Mouse (Mus musculus) lung, embryonic 16.5 days (tissue): ENCODE measurements around the gene Pparg. TPM values are rescaled to one million over a fixed set of nuclear protein-coding genes. Genes with fewer than 3 reads are reported as not detected.

Experiments used
- ATAC-seq: fragments of 200-750 bp; cut with Nextera tagmentation; 2 replicates; pipeline ENCODE4 v1.8.0; 2017; ENCODE audit warnings: low read depth, mild to moderate bottlenecking, moderate library complexity
- H3K27ac ChIP-seq: fragments of 300-500 bp; sonication (generic); 2 replicates; pipeline ENCODE4 v1.5.1; 2014; ENCODE audit warnings: mild to moderate bottlenecking, control low read depth, low read length
- H3K27me3 ChIP-seq: fragments of 300-500 bp; sonication (generic); 2 replicates; pipeline ENCODE4 v1.6.1; 2014; ENCODE audit warnings: low read depth, low read length, mixed read lengths; ENCODE audit not compliant: control insufficient read depth, insufficient read depth
- H3K36me3 ChIP-seq: fragments of 300-500 bp; sonication (generic); 2 replicates; pipeline ENCODE4 v1.6.1; 2014; ENCODE audit warnings: low read length; ENCODE audit not compliant: control insufficient read depth, insufficient read depth
- H3K4me1 ChIP-seq: fragments of 300-500 bp; sonication (generic); replicated peaks from 2 replicates; pipeline ENCODE4 v1.6.1; 2014; ENCODE audit warnings: low read length, mixed read lengths; ENCODE audit not compliant: control insufficient read depth, insufficient read depth
- H3K4me2 ChIP-seq: fragments of 300-500 bp; sonication (generic); 2 replicates; pipeline ENCODE4 v1.6.1; 2014; ENCODE audit warnings: low read depth, low read length, control low read depth
- H3K4me3 ChIP-seq: fragments of 300-500 bp; sonication (generic); 2 replicates; pipeline ENCODE4 v1.5.1; 2014; ENCODE audit warnings: mild to moderate bottlenecking, low read length, control low read depth
- H3K9ac ChIP-seq: fragments of 300-500 bp; sonication (generic); 2 replicates; pipeline ENCODE4 v1.6.1; 2014; ENCODE audit warnings: low read length, control low read depth
- H3K9me3 ChIP-seq: fragments of 300-500 bp; sonication (generic); 2 replicates; pipeline ENCODE4 v1.6.1; 2016; ENCODE audit warnings: low read length; ENCODE audit not compliant: control insufficient read depth
- WGBS: fragments of 180-500 bp; shearing (Covaris S2); extraction: QIAGEN DNeasy Blood & Tissue Kit; methylation state at CpG from one replicate; pipeline ENCODE4 v1.1.7; 2014; 5-methylcytosine and 5-hydroxymethylcytosine counted together
- polyA plus RNA-seq: library from polyadenylated mRNA; unstranded; fragments of >200 nt; fragmentation: Nextera tagmentation; extraction: Ambion mirVana; gene quantifications from 2 replicates; pipeline ENCODE4 v1.2.1, GENCODE M21; 2015

The Pparg gene
- polyA plus RNA-seq, 1 experiment from 2014 or later, result 5.4 TPM

DNA sequence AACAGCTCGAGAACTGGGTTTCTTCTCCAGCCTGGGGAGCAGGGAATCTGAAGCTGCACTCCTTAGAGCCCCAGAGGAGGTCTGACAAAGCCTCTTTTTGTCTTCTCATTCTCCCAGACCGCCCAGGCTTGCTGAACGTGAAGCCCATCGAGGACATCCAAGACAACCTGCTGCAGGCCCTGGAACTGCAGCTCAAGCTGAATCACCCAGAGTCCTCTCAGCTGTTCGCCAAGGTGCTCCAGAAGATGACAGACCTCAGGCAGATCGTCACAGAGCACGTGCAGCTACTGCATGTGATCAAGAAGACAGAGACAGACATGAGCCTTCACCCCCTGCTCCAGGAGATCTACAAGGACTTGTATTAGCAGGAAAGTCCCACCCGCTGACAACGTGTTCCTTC, 129.1 kb downstream of the Pparg start:
- ATAC-seq, result no peak
- H3K27me3 ChIP-seq, result no peaks in the 10 kb centered on the region
- no peaks in the 10 kb centered on the region for H3K36me3 ChIP-seq
- no peak overlapping the region for H3K4me3 ChIP-seq
- H3K4me2 ChIP-seq, result no peak overlapping the region
- H3K9me3 ChIP-seq, result no peaks in the 10 kb centered on the region
- no peak overlapping the region for H3K9ac ChIP-seq
- H3K27ac ChIP-seq, result no peak overlapping the region
- H3K4me1 ChIP-seq, result peaks cover 12% of the 10 kb centered on the region
- 72% methylated on average over 9 of the region's 9 CpGs for WGBS

DNA sequence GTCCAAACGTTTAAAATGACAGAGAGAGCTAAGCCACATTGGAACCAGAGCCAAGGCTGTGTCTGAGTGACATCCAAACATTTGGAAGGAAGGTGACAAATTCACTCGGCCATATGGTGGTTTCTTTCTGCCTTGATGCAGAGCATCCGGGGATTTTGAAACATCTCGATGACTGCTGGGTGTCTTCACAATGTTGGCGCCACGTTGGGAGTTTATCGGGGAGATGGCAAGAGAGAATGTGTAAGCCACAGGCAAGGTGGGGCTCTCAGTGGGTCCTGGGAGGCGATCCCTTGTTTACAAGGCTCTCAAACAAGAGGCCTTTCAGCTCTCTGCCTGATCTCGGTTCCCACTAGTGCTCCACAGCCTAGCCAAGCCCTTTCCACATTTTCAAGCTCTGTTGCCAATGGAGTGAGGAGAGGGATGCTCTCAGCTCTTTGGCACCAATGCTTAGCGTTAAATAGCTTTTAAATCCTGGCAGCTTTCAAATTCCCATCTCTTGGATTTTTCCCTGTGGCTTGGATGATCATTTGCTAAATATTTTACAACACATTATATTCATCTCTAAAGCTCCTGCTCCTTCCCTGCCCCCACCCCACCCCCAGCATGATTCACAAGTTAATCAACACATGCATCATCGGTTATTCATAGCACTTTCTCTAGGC, 132.3 kb downstream of the Pparg start:
- Histone ChIP-seq H3K36me3 (no peaks in the 10 kb centered on the region), H3K4me1 (peaks cover 12% of the 10 kb centered on the region), H3K9ac (no peak overlapping the region), H3K9me3 (no peaks in the 10 kb centered on the region), H3K4me2 (no peak overlapping the region), H3K4me3 (no peak overlapping the region), H3K27me3 (no peaks in the 10 kb centered on the region), H3K27ac (peak overlapping the region; percentile 69)
- ATAC-seq, result peak; percentile 93
- WGBS, result 30% methylated on average over 11 of the region's 11 CpGs

DNA sequence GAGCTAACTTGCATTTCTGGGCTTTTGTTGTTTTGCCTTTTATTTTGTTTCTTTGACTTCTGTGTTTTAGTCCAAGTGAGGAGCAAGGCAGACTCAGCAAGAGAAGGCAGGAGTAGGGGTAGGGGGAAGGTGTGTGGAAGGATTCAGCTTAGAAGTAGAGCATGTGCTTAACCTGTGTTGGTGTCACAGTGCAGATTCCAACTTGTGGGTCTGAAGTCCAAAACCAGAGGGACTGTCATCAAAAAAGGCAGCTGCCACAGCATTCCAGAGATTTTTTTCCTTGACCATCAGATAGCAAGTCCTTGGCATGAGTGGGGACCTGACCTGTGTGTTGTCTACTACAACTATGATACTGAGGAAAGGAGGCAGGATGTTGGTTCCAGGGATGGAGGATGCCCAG, 133.1 kb downstream of the Pparg start:
- no peak overlapping the region for H3K9ac ChIP-seq
- H3K4me2 ChIP-seq, result no peak overlapping the region
- H3K9me3 ChIP-seq, result no peaks in the 10 kb centered on the region
- no peaks in the 10 kb centered on the region for H3K36me3 ChIP-seq
- peak overlapping the region; percentile 69 for H3K27ac ChIP-seq
- peaks cover 12% of the 10 kb centered on the region for H3K4me1 ChIP-seq
- no peak overlapping the region for H3K4me3 ChIP-seq
- H3K27me3 ChIP-seq, result no peaks in the 10 kb centered on the region
- ATAC-seq, result no peak

DNA sequence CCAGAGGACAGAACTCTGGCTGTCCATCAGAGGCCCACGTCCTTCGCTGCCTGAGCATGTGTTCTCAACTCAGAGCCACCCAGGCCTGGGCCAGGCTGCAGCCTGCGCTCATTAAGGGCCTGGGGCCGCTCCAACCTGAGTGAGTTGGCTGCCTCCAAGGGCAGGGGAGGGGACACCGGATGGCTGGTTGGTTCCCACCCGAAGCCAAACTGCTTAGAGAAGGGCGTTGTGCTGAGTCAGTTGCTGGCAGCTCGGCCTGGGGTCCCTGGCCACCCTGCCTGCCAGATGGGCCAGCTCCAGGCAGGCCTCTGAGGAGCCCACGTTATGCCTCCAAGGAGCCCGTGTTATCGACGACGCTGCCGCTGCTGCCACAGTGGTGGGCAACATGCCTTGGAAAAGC, 138.8 kb downstream of the Pparg start:
- no peaks in the 10 kb centered on the region for H3K9me3 ChIP-seq
- ATAC-seq, result peak; percentile 84
- H3K4me2 ChIP-seq, result no peak overlapping the region
- no peaks in the 10 kb centered on the region for H3K27me3 ChIP-seq
- H3K27ac ChIP-seq, result no peak overlapping the region
- WGBS, result 47% methylated on average over 14 of the region's 14 CpGs
- peaks cover 19% of the 10 kb centered on the region; the same call in 1 of the 2 replicates for H3K4me1 ChIP-seq
- H3K4me3 ChIP-seq, result no peak overlapping the region
- H3K36me3 ChIP-seq, result no peaks in the 10 kb centered on the region
- no peak overlapping the region for H3K9ac ChIP-seq

DNA sequence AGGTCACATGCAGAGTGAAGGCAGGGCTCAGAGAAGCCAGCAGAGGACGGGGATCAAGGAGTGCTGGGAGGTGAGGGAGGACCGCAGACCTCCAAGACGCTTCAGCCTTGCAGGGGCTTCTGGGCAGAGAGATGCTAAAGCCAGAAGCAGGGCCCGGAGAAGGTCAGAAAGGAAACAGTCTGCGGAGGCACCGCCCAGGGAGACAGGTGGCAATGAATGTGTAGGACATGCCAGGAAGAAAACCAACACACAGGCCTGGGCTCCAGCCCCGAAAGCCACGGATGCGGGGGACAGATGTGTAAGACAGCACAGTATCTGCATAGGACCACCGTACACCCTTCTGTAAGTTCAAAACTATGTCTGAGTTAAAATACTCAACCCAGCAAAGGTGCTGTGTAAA, 139.5 kb downstream of the Pparg start:
- no peak for ATAC-seq
- H3K4me1 ChIP-seq, result peaks cover 20% of the 10 kb centered on the region; the same call in 1 of the 2 replicates
- 80% methylated on average over 10 of the region's 10 CpGs for WGBS
- H3K9me3 ChIP-seq, result no peaks in the 10 kb centered on the region
- H3K27me3 ChIP-seq, result no peaks in the 10 kb centered on the region
- H3K4me3 ChIP-seq, result no peak overlapping the region
- no peak overlapping the region for H3K9ac ChIP-seq
- no peak overlapping the region for H3K27ac ChIP-seq
- no peak overlapping the region for H3K4me2 ChIP-seq
- no peaks in the 10 kb centered on the region for H3K36me3 ChIP-seq

DNA sequence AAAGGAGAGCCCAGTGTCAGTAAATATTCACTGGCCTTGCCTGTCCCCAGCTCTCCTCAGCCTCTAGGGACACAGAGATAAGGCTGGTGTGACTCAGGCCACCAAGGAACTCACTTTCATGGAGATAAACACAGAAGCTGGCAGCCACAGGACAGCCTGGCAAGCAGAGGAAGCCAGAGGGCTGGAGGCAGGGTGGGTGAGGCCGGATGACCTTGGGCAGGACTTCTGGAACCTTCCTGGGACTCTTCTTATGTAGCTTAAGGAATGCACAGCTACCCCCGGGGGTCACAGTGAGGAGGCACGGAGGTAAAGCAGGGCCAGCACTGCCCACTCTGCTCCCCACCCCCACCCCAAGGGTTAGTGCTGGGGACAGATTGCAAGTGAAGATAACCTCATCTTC, 140.4 kb downstream of the Pparg start:
- no peak for ATAC-seq

DNA sequence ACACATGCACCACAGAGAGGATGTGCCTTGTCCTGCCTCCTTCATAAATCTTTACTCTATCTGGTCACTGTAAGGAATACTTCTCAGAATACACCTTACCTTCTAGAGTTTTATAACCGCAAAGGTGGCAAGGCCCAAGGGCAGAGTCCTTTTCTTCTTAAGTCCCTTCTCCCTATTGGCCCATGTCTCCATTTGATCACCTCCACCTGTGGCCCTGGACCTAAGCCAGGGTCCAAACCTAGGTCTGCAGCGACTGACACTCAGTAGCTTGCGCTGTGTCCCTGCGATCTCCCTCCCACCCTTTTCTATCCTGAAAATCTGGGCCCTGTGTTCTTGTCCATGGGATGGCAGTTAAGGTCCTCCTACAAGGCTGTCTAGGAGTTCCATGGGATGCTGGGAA, 142.3 kb downstream of the Pparg start:
- H3K36me3 ChIP-seq, result no peaks in the 10 kb centered on the region
- H3K9me3 ChIP-seq, result no peaks in the 10 kb centered on the region
- 95% methylated on average over 4 of the region's 4 CpGs for WGBS
- no peak overlapping the region for H3K27ac ChIP-seq
- H3K4me1 ChIP-seq, result peaks cover 20% of the 10 kb centered on the region; the same call in 1 of the 2 replicates
- no peak for ATAC-seq
- no peaks in the 10 kb centered on the region for H3K27me3 ChIP-seq
- H3K4me3 ChIP-seq, result no peak overlapping the region
- H3K9ac ChIP-seq, result no peak overlapping the region
- no peak overlapping the region for H3K4me2 ChIP-seq

More for the DNA sequence above, 140.4 kb downstream of the Pparg start:
- WGBS, result 35% methylated on average over 3 of the region's 3 CpGs
- Histone ChIP-seq H3K9ac (no peak overlapping the region), H3K27ac (no peak overlapping the region), H3K36me3 (no peaks in the 10 kb centered on the region), H3K4me2 (no peak overlapping the region), H3K4me3 (no peak overlapping the region), H3K4me1 (peaks cover 20% of the 10 kb centered on the region; the same call in 1 of the 2 replicates), H3K27me3 (no peaks in the 10 kb centered on the region), H3K9me3 (no peaks in the 10 kb centered on the region)

DNA sequence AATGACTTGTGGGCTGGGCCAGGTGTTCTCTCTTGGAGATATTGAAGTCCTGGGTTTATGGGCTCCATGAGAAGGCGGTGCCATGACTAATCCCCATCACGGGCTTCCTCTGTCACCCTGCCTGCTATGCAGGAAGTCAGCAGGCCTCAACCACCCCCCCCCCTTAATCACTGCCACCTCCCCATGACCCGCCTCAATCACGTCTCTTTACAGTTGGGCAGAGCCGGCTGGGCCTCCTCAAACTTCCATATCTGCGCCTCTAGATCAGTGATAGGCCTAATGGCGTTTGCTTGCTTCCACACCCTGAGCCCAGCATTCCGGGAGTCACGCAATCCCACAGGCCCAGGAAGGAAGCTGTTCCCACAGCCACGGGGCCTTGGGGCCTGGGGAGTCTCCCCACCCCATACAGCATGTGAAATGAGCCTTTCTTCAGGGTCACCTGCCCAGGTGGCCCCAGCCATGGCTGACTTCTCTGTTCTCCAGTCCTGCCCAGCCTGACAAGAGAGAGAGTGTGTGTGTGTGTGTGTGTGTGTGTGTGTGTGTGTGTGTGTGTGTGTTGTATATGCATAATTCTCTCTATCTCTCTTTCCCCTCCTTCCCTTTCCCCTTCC, 142.9 kb downstream of the Pparg start:
- Histone ChIP-seq H3K4me3 (no peak overlapping the region), H3K4me2 (no peak overlapping the region), H3K36me3 (no peaks in the 10 kb centered on the region), H3K27me3 (no peaks in the 10 kb centered on the region), H3K27ac (no peak overlapping the region), H3K9me3 (no peaks in the 10 kb centered on the region), H3K9ac (no peak overlapping the region), H3K4me1 (peaks cover 20% of the 10 kb centered on the region; the same call in 1 of the 2 replicates)
- peak; percentile 12; the same call in 1 of the 2 replicates for ATAC-seq
- WGBS, result 52% methylated on average over 10 of the region's 10 CpGs

DNA sequence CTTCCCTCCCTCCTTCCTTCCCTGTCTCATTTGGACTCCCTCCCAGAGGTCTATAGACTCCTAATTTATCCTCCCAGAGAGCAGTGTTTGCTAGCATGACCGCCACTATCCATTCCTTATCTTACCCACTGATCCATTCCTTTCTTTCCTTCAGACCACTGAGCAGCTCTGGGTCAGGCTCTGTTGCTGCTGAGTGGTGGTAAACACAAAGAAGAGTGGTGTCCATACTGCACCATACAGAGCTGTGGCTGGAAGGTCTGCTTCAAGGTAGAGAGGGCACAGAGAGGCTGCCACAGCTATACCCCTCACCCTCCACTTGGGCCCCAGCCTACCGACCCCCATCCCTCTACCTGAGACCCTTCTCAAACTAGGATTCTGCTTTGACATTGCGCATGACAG, 143.4 kb downstream of the Pparg start:
- 56% methylated on average over 3 of the region's 3 CpGs for WGBS
- peaks cover 19% of the 10 kb centered on the region; the same call in 1 of the 2 replicates for H3K4me1 ChIP-seq
- no peak overlapping the region for H3K4me2 ChIP-seq
- no peak overlapping the region for H3K27ac ChIP-seq
- no peak overlapping the region for H3K4me3 ChIP-seq
- no peaks in the 10 kb centered on the region for H3K9me3 ChIP-seq
- no peak overlapping the region for H3K9ac ChIP-seq
- peak; percentile 74 for ATAC-seq
- no peaks in the 10 kb centered on the region for H3K36me3 ChIP-seq
- no peaks in the 10 kb centered on the region for H3K27me3 ChIP-seq
